Mouse (Mus musculus) C3H10T1/2 (cell line): Measurements from ENCODE around the gene Mettl25. TPM values are rescaled to one million over a fixed set of nuclear protein-coding genes. Genes with fewer than 3 reads are reported as not detected.

Source experiments
- polyA plus RNA-seq, 2 experiments: library from polyadenylated mRNA; unstranded; fragments of >200 nt; fragmentation: generic; extraction: Trizol; gene quantifications; one replicate each; pipeline ENCODE4 v1.2.1; 2012; ENCODE audit warnings: missing spikeins in 2 of 2

Mettl25 gene
- 1 to 10 TPM; 1.2 to 3.1 TPM for polyA plus RNA-seq

GRCm38 (mm10) chr10:105840928-105841888 lies at the start of gene Mettl25, which contains the start of gene Ccdc59:
Gene Mettl25, minus strand, starts transcription at chr10:105841380.
Gene Ccdc59, plus strand, starts transcription at chr10:105841067.

Other genes with a start within 250 kb of the Mettl25 start
- gene Ccdc59, start 313 bp downstream of the Mettl25 start, polyA plus RNA-seq: 10 to 100 TPM in 1 of 2 experiments, 1 to 10 TPM in 1; 4.0 to 18.2 TPM